Mouse (Mus musculus) gastrocnemius, adult 2 months (tissue): Measurements from ENCODE around the gene Spesp1. TPM values are rescaled to one million over a fixed set of nuclear protein-coding genes. Genes with fewer than 3 reads are reported as not detected.

Experiments used
- DNase-seq: peaks from one replicate; pipeline ENCODE4 v3.0.0; 2022
- H3K27ac ChIP-seq: fragments of 200-600 bp; 2 replicates; pipeline ENCODE4 v1.8.1; 2022; ENCODE audit warnings: mild to moderate bottlenecking
- H3K4me3 ChIP-seq: fragments of 200-600 bp; 2 replicates; pipeline ENCODE4 v1.8.1; 2022; ENCODE audit warnings: mild to moderate bottlenecking, moderate library complexity
- CTCF ChIP-seq: fragments of 200-600 bp; IDR thresholded peaks from 2 replicates; pipeline ENCODE4 v1.8.1; 2022; ENCODE audit warnings: antibody characterized with exemption, mild to moderate bottlenecking, moderate library complexity
- intact Hi-C: fragments of 180-260 bp; cut with DNase I; formaldehyde crosslinking; loops from one replicate; pipeline ENCODE4 v1.15.1; 2025
- long read RNA-seq, 2 experiments: library from polyadenylated mRNA; stranded (forward); transcript quantifications; one replicate each; pipeline ENCODE4 v2.0.0; 2021
- total RNA-seq, 2 experiments: library from RNA; stranded (reverse); gene quantifications; 2 replicates each; pipeline ENCODE4 v1.2.3; 2021

The Spesp1 gene
- not detected for total RNA-seq
- long read RNA-seq, experiment 1 = 0 reads
- long read RNA-seq, experiment 2 = 0 reads

GRCm38 (mm10) chr9:62281991-62282390 is at the start of gene Spesp1:
Gene Spesp1, minus strand, starts transcription at chr9:62282208.
- DNase-seq = no peak
- no peak within 1 kb of the TSS for H3K27ac ChIP-seq
- no peak within 1 kb of the TSS for H3K4me3 ChIP-seq
- no peak for TF ChIP-seq CTCF
- intact Hi-C loops = no loop called here

DNA sequence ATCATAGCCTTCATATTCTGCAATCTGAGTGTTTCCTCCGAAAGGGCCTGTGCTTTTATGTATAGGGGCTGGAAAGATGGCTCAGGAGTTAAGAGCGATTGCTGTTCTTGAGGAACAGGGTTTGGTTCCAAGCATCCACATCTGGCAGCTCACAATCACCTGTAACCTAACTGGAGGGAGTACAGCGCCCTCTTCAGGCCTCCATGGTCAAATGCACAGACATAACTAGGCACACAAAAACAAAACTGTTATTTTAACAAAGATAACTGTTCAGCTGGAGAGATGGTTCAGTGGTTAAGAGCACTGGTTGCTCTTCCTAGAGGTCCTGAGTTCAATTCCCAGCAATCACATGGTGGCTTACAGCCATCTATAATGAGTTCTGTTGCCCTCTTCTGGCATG is 44.0 kb upstream of the Spesp1 start:
- Histone ChIP-seq H3K4me3 (no peak overlapping the region), H3K27ac (no peak overlapping the region)
- TF ChIP-seq CTCF = peak; percentile 8; the same call in 1 of the 2 replicates
- intact Hi-C loops = no loop called here
- DNase-seq = no peak

DNA sequence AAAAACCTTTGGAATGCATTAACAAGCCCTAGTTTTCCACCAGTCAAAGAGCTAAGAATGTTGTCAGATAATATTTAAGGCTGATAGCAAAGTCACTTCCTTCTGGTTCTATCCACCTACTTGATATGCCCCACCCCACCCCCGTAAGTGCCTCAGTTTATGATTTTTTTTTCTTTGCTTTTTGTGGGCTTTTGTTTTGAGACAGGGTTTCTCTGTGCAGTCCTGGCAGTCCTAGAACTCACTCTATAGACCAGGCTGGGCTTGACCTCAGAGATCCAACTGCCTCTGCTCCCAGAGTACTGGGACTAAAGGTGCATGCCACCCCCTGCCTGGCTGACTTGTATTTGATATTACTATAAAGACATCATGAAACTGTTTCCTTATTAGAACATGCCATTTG is 41.8 kb upstream of the Spesp1 start:
- no peak overlapping the region for H3K4me3 ChIP-seq
- no peak for TF ChIP-seq CTCF
- intact Hi-C loops = no loop called here
- no peak overlapping the region for H3K27ac ChIP-seq
- no peak for DNase-seq

DNA sequence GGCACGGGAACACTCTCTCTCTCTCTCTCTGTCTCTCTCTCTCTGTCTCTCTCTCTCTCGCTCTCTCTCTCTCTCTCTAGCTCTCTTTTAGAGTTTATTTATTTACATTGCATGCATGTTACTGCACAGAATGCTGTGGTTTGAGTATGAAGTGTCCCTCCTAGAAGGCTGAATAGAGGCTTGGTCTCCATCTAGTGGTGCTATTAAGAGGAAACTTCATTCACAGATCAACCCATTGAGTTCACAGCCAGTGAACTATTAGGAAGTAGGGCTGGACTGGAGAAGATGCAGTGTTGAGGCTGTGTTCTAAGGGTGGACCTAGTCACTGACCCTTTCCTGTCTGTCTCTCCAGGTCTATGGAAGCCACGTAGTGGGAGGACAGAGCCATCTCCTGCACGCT is 36.7 kb upstream of the Spesp1 start:
- H3K27ac ChIP-seq = no peak overlapping the region
- no peak overlapping the region for H3K4me3 ChIP-seq
- DNase-seq = no peak
- intact Hi-C loops = no loop called here
- TF ChIP-seq CTCF = no peak

DNA sequence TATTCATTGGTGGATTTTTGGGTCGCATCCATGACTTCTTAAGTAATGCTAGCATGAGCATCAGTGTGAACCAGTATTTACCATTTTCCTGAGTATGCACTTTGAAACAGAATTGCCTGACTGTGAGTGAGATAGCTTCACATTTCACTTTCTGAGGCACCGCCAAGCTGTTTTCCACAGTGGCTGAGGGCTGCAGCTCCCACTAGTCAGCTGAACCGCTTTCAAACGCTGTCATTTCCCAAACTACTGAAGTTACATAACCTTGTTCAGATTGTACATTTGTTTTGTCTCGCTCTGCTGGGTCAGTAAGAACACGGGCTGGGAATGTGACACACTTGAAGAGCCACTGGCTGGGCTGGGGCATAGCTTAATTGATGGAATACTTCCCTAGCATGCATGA is 33.5 kb upstream of the Spesp1 start:
- Histone ChIP-seq H3K4me3 (no peak overlapping the region), H3K27ac (no peak overlapping the region)
- DNase-seq = no peak
- intact Hi-C loops = no loop called here
- no peak for TF ChIP-seq CTCF

DNA sequence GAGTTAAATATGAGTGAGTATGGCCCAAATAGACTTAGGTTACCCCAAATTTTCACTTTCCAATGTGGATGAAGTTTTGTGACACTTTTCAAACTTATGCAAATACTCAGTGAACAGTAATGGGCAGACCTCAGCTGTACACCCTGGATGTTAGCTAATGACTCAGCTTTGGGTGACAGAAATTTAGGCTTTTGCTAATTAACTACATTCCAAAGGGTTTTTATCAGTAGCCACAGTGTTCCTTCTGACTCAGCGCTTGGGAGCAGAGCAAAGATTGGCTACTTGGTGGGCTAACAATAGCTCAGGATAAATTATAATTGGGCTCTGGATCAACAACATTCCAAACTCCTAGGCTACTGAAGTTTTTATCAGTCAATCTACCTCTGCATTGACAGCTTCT is 14.9 kb upstream of the Spesp1 start:
- TF ChIP-seq CTCF = no peak
- intact Hi-C loops = loop anchor here (5.0 kb wide), 2 partner anchors 35 to 120 kb away; no protein-coding TSS in a partner anchor

DNA sequence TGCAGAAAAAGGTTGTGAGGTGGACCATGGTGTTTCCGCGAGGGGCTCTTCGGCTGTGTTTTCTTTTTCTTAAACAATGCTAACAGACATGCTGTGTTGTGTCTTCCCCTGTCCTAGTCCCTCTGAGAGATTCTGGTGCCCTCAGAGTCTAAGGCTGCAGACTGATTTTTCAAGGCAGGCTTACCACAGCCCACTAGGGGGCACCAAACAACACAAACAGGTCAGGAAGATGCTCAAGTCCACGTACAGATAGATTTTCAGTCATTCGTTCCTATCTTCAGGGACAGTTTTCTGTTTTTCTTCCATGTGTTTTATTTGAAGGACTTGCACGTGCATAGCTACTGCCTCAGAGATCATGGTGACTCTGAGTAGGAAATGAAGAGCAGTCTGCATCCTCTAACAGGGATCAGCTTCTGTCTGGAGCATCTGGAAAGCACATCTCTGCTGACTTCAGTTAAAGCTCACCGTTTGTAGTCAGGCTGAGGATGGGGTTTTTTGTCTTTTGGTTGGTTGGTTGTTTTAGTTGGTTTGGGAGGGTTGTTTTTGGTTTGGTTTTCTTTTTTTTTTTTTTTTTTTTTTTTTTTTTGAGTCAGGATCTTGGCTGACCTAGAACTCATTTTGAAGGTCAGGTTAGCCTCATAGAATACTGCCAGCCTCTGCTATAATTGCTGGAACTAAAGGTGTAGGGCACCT is 13.1 kb upstream of the Spesp1 start:
- intact Hi-C loops = loop anchor here (1.0 to 5.0 kb wide), 3 partner anchors 37 to 122 kb away; no protein-coding TSS in a partner anchor
- peak; percentile 96 for TF ChIP-seq CTCF
- DNase-seq = peak; percentile 79
- Histone ChIP-seq H3K4me3 (no peak overlapping the region), H3K27ac (no peak overlapping the region)

More for the DNA sequence above, 14.9 kb upstream of the Spesp1 start:
- Histone ChIP-seq H3K27ac (no peak overlapping the region), H3K4me3 (no peak overlapping the region)
- DNase-seq = no peak

GRCm38 (mm10) chr9:62287633-62288025 is 5.6 kb upstream of the Spesp1 start:
- no peak for TF ChIP-seq CTCF
- intact Hi-C loops = loop anchor here (1.0 to 5.0 kb wide), 3 partner anchors 185 to 490 kb away; no protein-coding TSS in a partner anchor
- H3K4me3 ChIP-seq = no peak overlapping the region
- peak; percentile 51 for DNase-seq
- H3K27ac ChIP-seq = peak overlapping the region; percentile 63

GRCm38 (mm10) chr9:62286967-62287632 is 5.1 kb upstream of the Spesp1 start:
- Histone ChIP-seq H3K27ac (peak overlapping the region; percentile 63), H3K4me3 (no peak overlapping the region)
- intact Hi-C loops = loop anchor here (1.0 to 5.0 kb wide), 3 partner anchors 185 to 490 kb away; no protein-coding TSS in a partner anchor
- TF ChIP-seq CTCF = peak; percentile 85
- peak; percentile 79 for DNase-seq

DNA sequence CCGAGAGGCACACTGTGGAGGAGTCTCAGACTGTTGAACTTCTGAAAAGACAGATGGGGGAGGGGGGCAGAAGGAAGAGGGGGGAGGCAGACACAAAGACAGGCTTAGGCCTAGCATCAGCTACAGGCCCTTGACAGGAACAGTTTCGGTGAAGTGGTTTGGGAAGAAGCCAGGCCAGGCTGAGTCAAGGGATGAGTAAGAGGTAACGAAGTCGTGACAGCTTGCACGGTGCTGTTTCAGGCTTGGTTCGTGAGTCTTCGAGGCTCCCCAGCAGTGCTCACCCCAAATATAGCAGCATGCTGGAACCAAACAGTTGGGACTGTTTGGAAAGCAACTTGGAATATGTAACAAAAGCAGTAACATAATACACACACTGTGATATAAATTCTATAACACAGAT is 2.3 kb upstream of the Spesp1 start:
- intact Hi-C loops = no loop called here
- no peak for TF ChIP-seq CTCF
- H3K27ac ChIP-seq = no peak overlapping the region
- no peak overlapping the region for H3K4me3 ChIP-seq
- DNase-seq = no peak

- intact Hi-C loops = no loop called here
- TF ChIP-seq CTCF = no peak
These were observed 5.1 kb downstream of the Spesp1 start for GRCm38 (mm10) chr9:62276899-62277298.

GRCm38 (mm10) chr9:62270775-62271399 is 11.1 kb downstream of the Spesp1 start:
- intact Hi-C loops = no loop called here
- TF ChIP-seq CTCF = no peak

More at GRCm38 (mm10) chr9:62276899-62277298, 5.1 kb downstream of the Spesp1 start:
- DNase-seq = no peak
- Histone ChIP-seq H3K4me3 (no peak overlapping the region), H3K27ac (no peak overlapping the region)

GRCm38 (mm10) chr9:62269161-62269560 is 12.8 kb downstream of the Spesp1 start:
- DNase-seq = no peak
- intact Hi-C loops = no loop called here
- TF ChIP-seq CTCF = no peak
- H3K27ac ChIP-seq = no peak overlapping the region
- H3K4me3 ChIP-seq = no peak overlapping the region

More at GRCm38 (mm10) chr9:62270775-62271399, 11.1 kb downstream of the Spesp1 start:
- no peak for DNase-seq
- Histone ChIP-seq H3K27ac (no peak overlapping the region), H3K4me3 (no peak overlapping the region)
